21 mouse cellular contexts compared by ENCODE assay signal in the genomic region with DNA sequence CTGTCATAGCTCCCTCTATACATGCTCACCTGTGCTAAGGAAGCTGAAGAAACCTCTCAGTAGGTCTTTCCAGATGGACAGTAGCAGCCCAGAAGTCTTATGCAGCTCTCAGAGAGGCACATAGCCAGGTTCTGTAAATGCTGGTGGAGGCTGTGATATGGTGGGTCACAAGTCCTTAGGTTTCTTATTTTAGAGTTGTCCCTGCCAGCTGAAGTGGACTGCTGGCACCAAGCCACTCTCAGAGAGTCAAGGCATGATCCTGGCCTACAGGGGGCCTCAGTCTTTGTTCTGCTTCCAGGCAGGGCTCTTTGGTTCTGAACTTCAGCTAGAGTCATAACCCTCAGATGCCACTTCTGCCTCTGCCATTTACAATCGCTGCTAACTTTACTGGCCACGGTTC. TPM values are rescaled to one million over a fixed set of nuclear protein-coding genes. Genes with fewer than 3 reads are reported as not detected.
A peak's percentile ranks its signal among the peaks of the same experiment; 100 is the strongest.
DNase-seq lines count a peak whose midpoint lies in the region; ATAC-seq and TF ChIP-seq lines count a peak whose summit lies in the region.
"Had no signal": no experiment of that assay in that cellular context is flagged by ENCODE, and none has a peak within 500 bp of the region (broad histone marks: within the 10 kb centered on the region; RNA-seq: fewer than 3 reads in every experiment).

No protein-coding gene starts in this region.

- H3K36me3 ChIP-seq in heart, embryonic 11.5 days (ENCODE audit: control insufficient read depth, insufficient read depth, low read length) = no peaks in the 10 kb centered on the region
- H3K36me3 ChIP-seq in heart, embryonic 14.5 days (ENCODE audit: control insufficient read depth, insufficient read depth, low read length) = no peaks in the 10 kb centered on the region
- H3K36me3 ChIP-seq in CH12.LX (replicated peaks in 1 of 2; ENCODE audit: control insufficient read depth in 1 of 2, insufficient read depth in 1 of 2, low read length in 1 of 2) = no peaks in the 10 kb centered on the region
- H3K36me3 ChIP-seq in heart, postnatal 0 days (replicated peaks; ENCODE audit: control insufficient read depth, insufficient read depth, low read length) = no peaks in the 10 kb centered on the region
- H3K36me3 ChIP-seq: embryonic facial prominence, embryonic 12.5 days; forebrain, embryonic 12.5 days; hindbrain, embryonic 10.5 days had no signal

- intact Hi-C loops in heart, postnatal 25 days (cut with DNase I) = no loop called here
- intact Hi-C loops in gastrocnemius, postnatal 36 days (cut with DNase I) = no loop called here

- H3K9me3 ChIP-seq in heart, embryonic 11.5 days (replicated peaks; ENCODE audit: control insufficient read depth, low read length) = no peaks in the 10 kb centered on the region
- H3K9me3 ChIP-seq in heart, embryonic 14.5 days (ENCODE audit: control insufficient read depth, low read length) = peaks cover 3% of the 10 kb centered on the region; the same call in 1 of the 2 replicates
- H3K9me3 ChIP-seq in CH12.LX (replicated peaks; ENCODE audit: low read length) = no peaks in the 10 kb centered on the region
- H3K9me3 ChIP-seq in heart, postnatal 0 days (replicated peaks; ENCODE audit: control insufficient read depth, low read length) = no peaks in the 10 kb centered on the region
- H3K9me3 ChIP-seq: embryonic facial prominence, embryonic 12.5 days; forebrain, embryonic 12.5 days; hindbrain, embryonic 10.5 days had no signal

- TF ChIP-seq POLR2A in CH12.LX (IDR thresholded peaks at IDR 0.05; ENCODE audit: low read depth, low read length) = no peak

- H3K4me3 ChIP-seq in heart, embryonic 11.5 days (ENCODE audit: low read depth, low read length) = no peak overlapping the region
- H3K4me3 ChIP-seq in heart, embryonic 14.5 days (ENCODE audit: control insufficient read depth in 1 of 2, insufficient read depth in 1 of 2, low read depth in 1 of 2, low read length in 2 of 2) = no peak overlapping the region
- no peak overlapping the region for H3K4me3 ChIP-seq in CH12.LX (replicated peaks in 1 of 3; ENCODE audit: low read depth in 2 of 3, low read length in 2 of 3, poor library complexity in 1 of 3)
- H3K4me3 ChIP-seq in heart, postnatal 0 days (ENCODE audit: low read depth, low read length) = no peak overlapping the region
- H3K4me3 ChIP-seq: embryonic facial prominence, embryonic 12.5 days; forebrain, embryonic 12.5 days; hindbrain, embryonic 10.5 days had no signal

- H3K9ac ChIP-seq in heart, embryonic 11.5 days (ENCODE audit: low read depth, low read length) = no peak overlapping the region
- no peak overlapping the region for H3K9ac ChIP-seq in heart, embryonic 14.5 days (ENCODE audit: low read length)
- no peak overlapping the region for H3K9ac ChIP-seq in CH12.LX (ENCODE audit: insufficient read depth, low read depth)
- no peak overlapping the region for H3K9ac ChIP-seq in heart, postnatal 0 days (replicated peaks; ENCODE audit: low read depth, low read length)
- H3K9ac ChIP-seq: embryonic facial prominence, embryonic 12.5 days; forebrain, embryonic 12.5 days; forebrain, postnatal 0 days; hindbrain, embryonic 14.5 days had no signal

- no peak overlapping the region for H3K4me2 ChIP-seq in heart, embryonic 11.5 days
- peak overlapping the region; percentile 33; the same call in 1 of the 2 replicates for H3K4me2 ChIP-seq in heart, embryonic 14.5 days (ENCODE audit: low read length)
- no peak overlapping the region for H3K4me2 ChIP-seq in CH12.LX (ENCODE audit: insufficient read depth, low read depth, poor library complexity, severe bottlenecking)
- H3K4me2 ChIP-seq in heart, postnatal 0 days (ENCODE audit: low read depth, low read length) = no peak overlapping the region
- H3K4me2 ChIP-seq: embryonic facial prominence, embryonic 12.5 days; forebrain, embryonic 12.5 days; hindbrain, embryonic 14.5 days had no signal

- H3K27me3 ChIP-seq in heart, embryonic 11.5 days (ENCODE audit: control insufficient read depth, insufficient read depth, low read length) = no peaks in the 10 kb centered on the region
- H3K27me3 ChIP-seq in heart, embryonic 14.5 days (ENCODE audit: control insufficient read depth, insufficient read depth, low read length) = no peaks in the 10 kb centered on the region
- H3K27me3 ChIP-seq in CH12.LX (replicated peaks) = no peaks in the 10 kb centered on the region
- H3K27me3 ChIP-seq in heart, postnatal 0 days (ENCODE audit: control insufficient read depth, insufficient read depth, low read length) = no peaks in the 10 kb centered on the region
- H3K27me3 ChIP-seq: embryonic facial prominence, embryonic 12.5 days; forebrain, embryonic 12.5 days had no signal

- no peaks in the 10 kb centered on the region for H3K4me1 ChIP-seq in heart, embryonic 11.5 days (ENCODE audit: control insufficient read depth, insufficient read depth, low read length)
- H3K4me1 ChIP-seq in heart, embryonic 14.5 days (ENCODE audit: control insufficient read depth in 2 of 2, insufficient read depth in 2 of 2, low read length in 2 of 2) = peaks cover 2 to 10% of the 10 kb centered on the region in 2 experiments; a peak in 2 of 4 replicates
- no peaks in the 10 kb centered on the region for H3K4me1 ChIP-seq in CH12.LX (ENCODE audit: control insufficient read depth in 1 of 2, insufficient read depth in 2 of 2)
- peaks cover 12% of the 10 kb centered on the region for H3K4me1 ChIP-seq in heart, postnatal 0 days (ENCODE audit: control insufficient read depth, insufficient read depth)
- H3K4me1 ChIP-seq: embryonic facial prominence, embryonic 12.5 days; forebrain, embryonic 12.5 days; hindbrain, embryonic 10.5 days had no signal

- ATAC-seq in heart, embryonic 11.5 days (replicated peaks; ENCODE audit: insufficient number of reproducible peaks, low FRiP score, low TSS enrichment) = no peak
- ATAC-seq in heart, embryonic 14.5 days (ENCODE audit: insufficient number of reproducible peaks, insufficient read depth, low FRiP score, low read depth) = peak; percentile 66
- ATAC-seq in heart, postnatal 0 days (ENCODE audit: insufficient read depth, low read depth) = peak; percentile 90
- ATAC-seq: activated CD4-positive, CD25-positive, alpha-beta regulatory T cell, adult 4 months; forebrain, postnatal 0 days; intestine, postnatal 0 days; Patski had no signal

- WGBS in heart, embryonic 11.5 days (ENCODE audit: insufficient replicate concordance) = 68% methylated on average over 2 of the region's 2 CpGs
- WGBS in heart, embryonic 14.5 days = 78% methylated on average over 2 of the region's 2 CpGs
- WGBS in heart, postnatal 0 days = 69% methylated on average over 2 of the region's 2 CpGs

- peak; percentile 92 for DNase-seq in heart, adult 11 months
- DNase-seq in heart, postnatal 25 days (ENCODE audit: low spot score) = no peak
- DNase-seq in CH12.LX (ENCODE audit: extremely low read depth) = no peak
- DNase-seq in heart, postnatal 0 days (ENCODE audit: low spot score) = peak; percentile 85
- DNase-seq in gastrocnemius, postnatal 36 days = no peak
- no peak for DNase-seq in cerebellum, adult 9-11 months
- DNase-seq: adrenal gland, postnatal 36 days; cerebellum, adult 2 months; cerebellum, postnatal 14 days; forebrain, postnatal 0 days; gastrocnemius, postnatal 25 days; kidney, adult 8-10 months had no signal

- TF ChIP-seq EP300 in CH12.LX (IDR thresholded peaks at IDR 0.05; ENCODE audit: low read length) = no peak
- TF ChIP-seq EP300 in heart, postnatal 0 days (IDR thresholded peaks at IDR 0.05; ENCODE audit: low read depth) = 0 out of 2 replicates have a peak, but pooled peaks have one; percentile 56

- peak in 1 of 2 experiments; percentile 39; a peak in 2 of 4 replicates for TF ChIP-seq CTCF in CH12.LX (conservative IDR thresholded peaks at IDR 0.05 in 1 of 2, IDR thresholded peaks at IDR 0.05 in 1 of 2; ENCODE audit: low read depth in 2 of 2, low read length in 2 of 2)
- peak; percentile 58 for TF ChIP-seq CTCF in heart, postnatal 0 days (IDR thresholded peaks at IDR 0.05; ENCODE audit: low read depth)

- H3K27ac ChIP-seq in heart, embryonic 11.5 days (ENCODE audit: low read depth, low read length) = no peak overlapping the region
- H3K27ac ChIP-seq in heart, embryonic 14.5 days (replicated peaks in 1 of 2; ENCODE audit: control insufficient read depth in 1 of 2, insufficient read depth in 1 of 2, low read depth in 2 of 2, low read length in 2 of 2) = peak overlapping the region in 1 of 2 experiments; percentile 27; a peak in 1 of 4 replicates
- H3K27ac ChIP-seq in CH12.LX (ENCODE audit: insufficient read depth, low read depth) = no peak overlapping the region
- H3K27ac ChIP-seq in heart, postnatal 0 days (ENCODE audit: low read depth) = no peak overlapping the region
- H3K27ac ChIP-seq: embryonic facial prominence, embryonic 12.5 days; forebrain, embryonic 12.5 days; hindbrain, embryonic 10.5 days; hindbrain, embryonic 14.5 days had no signal

- H3K79me2 ChIP-seq in CH12.LX (replicated peaks; ENCODE audit: control insufficient read depth, extremely low read depth, insufficient read depth, poor library complexity, severe bottlenecking) = no peaks in the 10 kb centered on the region

- in situ Hi-C loops in CH12.LX (cut with MboI; ENCODE audit: low pct_ligation_motif_present, low pct_unique_long_range_greater_than_20kb, low sequenced_read_pairs) = no loop called here

- no peak; the same call in 1 of the 2 replicates for TF ChIP-seq RAD21 in CH12.LX (IDR thresholded peaks at IDR 0.05; ENCODE audit: low read depth, low read length)

- dilution Hi-C loops in CH12.LX (cut with MboI; ENCODE audit: extremely low pct_ligation_motif_present, extremely low pct_unique_long_range_greater_than_20kb, low sequenced_read_pairs) = no loop called here

TF ChIP-seq in CH12.LX, 34 proteins besides CTCF, POLR2A, EP300 and RAD21 (continues in another document):
- TF ChIP-seq SMC3 (IDR thresholded peaks at IDR 0.05; ENCODE audit: low read depth, low read length) (peak; percentile 22; the same call in 1 of the 2 replicates), NRF1 (IDR thresholded peaks at IDR 0.05; ENCODE audit: low read depth, low read length) (no peak), JUN (IDR thresholded peaks at IDR 0.05; ENCODE audit: insufficient read depth, low read depth, low read length) (no peak), IRF4 (IDR thresholded peaks at IDR 0.05; ENCODE audit: low read depth, low read length) (no peak), ZC3H11A (IDR thresholded peaks at IDR 0.05; ENCODE audit: low read depth, low read length) (no peak), MAX (IDR thresholded peaks at IDR 0.05; ENCODE audit: low read length) (no peak), USF1 (IDR thresholded peaks at IDR 0.05; ENCODE audit: low read depth, low read length) (no peak)

RNA-seq across cellular contexts. Expression of a gene that starts 11.1 kb away (rescaled TPM):
- 0.14 and 0.16 TPM in 2 replicates for polyA plus RNA-seq in heart, embryonic 11.5 days (2014; fragmentation: Nextera tagmentation; extraction: Ambion mirVana)
- polyA plus RNA-seq in heart, embryonic 14.5 days (2014; fragmentation: Nextera tagmentation; extraction: Ambion mirVana) = 0.27 and 0.31 TPM in 2 replicates
- under 1 TPM; 0.64 to 0.70 TPM for total RNA-seq in heart, postnatal 25 days (2021)
- not detected in 2 replicates for total RNA-seq in CH12.LX (2012; rRNA removed)
- total RNA-seq in CH12.LX (2014; rRNA removed) = not detected in 2 replicates
- not detected in 2 replicates for polyA plus RNA-seq in CH12.LX (2012; ENCODE audit: insufficient read length, low read depth)
- 0.19 and 1.1 TPM in 2 replicates for total RNA-seq in heart, postnatal 0 days (2014; rRNA removed; ENCODE audit: low replicate concordance)
- polyA plus RNA-seq in heart, postnatal 0 days (2015; fragmentation: Nextera tagmentation; extraction: Ambion mirVana) = 0.04 TPM in 2 replicates
- total RNA-seq in gastrocnemius, postnatal 36 days (2021) = under 1 TPM; 0.64 to 0.99 TPM
- polyA plus RNA-seq: activated CD4-positive, CD25-positive, alpha-beta regulatory T cell, adult 4 months had no signal

Comparison
In these comparisons a context has a peak if more than half of its experiments do, and no peak if none do; other contexts are left out.
1. DNase-seq: peak in heart, adult 11 months (single experiment) and heart, postnatal 0 days (single experiment); none in heart, postnatal 25 days (single experiment), CH12.LX (single experiment), gastrocnemius, postnatal 36 days (0 of 2) and cerebellum, adult 9-11 months (single experiment).